Mouse (Mus musculus): ENCODE data around the gene Gper1. TPM values are rescaled to one million over a fixed set of nuclear protein-coding genes. Genes with fewer than 3 reads are reported as not detected.

Gene Gper1
- polyA plus RNA-seq (2015; fragmentation: Nextera tagmentation; extraction: Ambion mirVana) = 3.8 and 4.2 TPM in 2 replicates

- Histone ChIP-seq H3K27ac (replicated peaks) (0 out of 2 replicates have a peak within 1 kb of the TSS, but pooled peaks have one; percentile 2), H3K9ac (no peak within 1 kb of the TSS), H3K4me2 (replicated peaks) (peak within 1 kb of the TSS; percentile 32), H3K9me3 (replicated peaks) (no peaks in the 10 kb centered on the region), H3K4me3 (replicated peaks) (peak within 1 kb of the TSS; percentile 27), H3K27me3 (no peaks in the 10 kb centered on the region), H3K36me3 (no peaks in the 10 kb centered on the region), H3K4me1 (peaks cover 30% of the 10 kb centered on the region)
- 50% methylated on average over 21 of the region's 21 CpGs for WGBS
- no peak for ATAC-seq (ENCODE audit: insufficient number of reproducible peaks, low FRiP score, low TSS enrichment, low read depth)
Observed at GRCm38 (mm10) chr5:139423026-139423865, at the start of gene Gper1. Gper1 (plus strand) TSS chr5:139423151.

- H3K9ac ChIP-seq = no peak overlapping the region
- H3K36me3 ChIP-seq = no peaks in the 10 kb centered on the region
- no peak for ATAC-seq (ENCODE audit: insufficient number of reproducible peaks, low FRiP score, low TSS enrichment, low read depth)
- peaks cover 52% of the 10 kb centered on the region for H3K4me1 ChIP-seq
- 81% methylated on average over 6 of the region's 6 CpGs for WGBS
- no peak overlapping the region for H3K27ac ChIP-seq (replicated peaks)
- no peak overlapping the region for H3K4me3 ChIP-seq (replicated peaks)
- no peaks in the 10 kb centered on the region for H3K9me3 ChIP-seq (replicated peaks)
- H3K4me2 ChIP-seq (replicated peaks) = no peak overlapping the region
- H3K27me3 ChIP-seq = no peaks in the 10 kb centered on the region
Observed at GRCm38 (mm10) chr5:139373889-139374444, 49.0 kb upstream of the Gper1 start.

DNA sequence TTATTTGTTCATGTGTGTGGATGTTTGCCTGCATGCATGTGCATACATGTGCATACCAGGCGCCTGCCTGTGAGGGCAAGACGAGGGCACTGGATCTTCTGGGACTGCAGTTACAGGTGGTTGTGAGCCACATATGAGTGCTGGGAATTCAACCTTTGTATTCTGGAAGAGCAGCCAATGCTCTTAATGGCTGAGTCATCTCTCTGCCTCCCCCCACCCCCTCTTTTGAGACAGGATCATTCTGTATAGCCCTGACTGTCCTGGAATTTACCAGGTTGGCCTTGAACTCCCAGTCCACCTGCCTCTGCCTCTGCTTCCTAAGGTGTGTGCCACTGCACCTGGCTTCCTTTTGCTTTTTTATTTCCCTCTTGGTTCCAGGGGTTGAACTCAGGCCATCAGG is 48.1 kb upstream of the Gper1 start:
- WGBS = 49% methylated on average over 2 of the region's 2 CpGs
- Histone ChIP-seq H3K4me3 (replicated peaks) (no peak overlapping the region), H3K9me3 (replicated peaks) (no peaks in the 10 kb centered on the region), H3K4me2 (replicated peaks) (no peak overlapping the region), H3K4me1 (peaks cover 59% of the 10 kb centered on the region), H3K27me3 (no peaks in the 10 kb centered on the region), H3K9ac (no peak overlapping the region), H3K27ac (replicated peaks) (no peak overlapping the region), H3K36me3 (no peaks in the 10 kb centered on the region)
- no peak for ATAC-seq (ENCODE audit: insufficient number of reproducible peaks, low FRiP score, low TSS enrichment, low read depth)

DNA sequence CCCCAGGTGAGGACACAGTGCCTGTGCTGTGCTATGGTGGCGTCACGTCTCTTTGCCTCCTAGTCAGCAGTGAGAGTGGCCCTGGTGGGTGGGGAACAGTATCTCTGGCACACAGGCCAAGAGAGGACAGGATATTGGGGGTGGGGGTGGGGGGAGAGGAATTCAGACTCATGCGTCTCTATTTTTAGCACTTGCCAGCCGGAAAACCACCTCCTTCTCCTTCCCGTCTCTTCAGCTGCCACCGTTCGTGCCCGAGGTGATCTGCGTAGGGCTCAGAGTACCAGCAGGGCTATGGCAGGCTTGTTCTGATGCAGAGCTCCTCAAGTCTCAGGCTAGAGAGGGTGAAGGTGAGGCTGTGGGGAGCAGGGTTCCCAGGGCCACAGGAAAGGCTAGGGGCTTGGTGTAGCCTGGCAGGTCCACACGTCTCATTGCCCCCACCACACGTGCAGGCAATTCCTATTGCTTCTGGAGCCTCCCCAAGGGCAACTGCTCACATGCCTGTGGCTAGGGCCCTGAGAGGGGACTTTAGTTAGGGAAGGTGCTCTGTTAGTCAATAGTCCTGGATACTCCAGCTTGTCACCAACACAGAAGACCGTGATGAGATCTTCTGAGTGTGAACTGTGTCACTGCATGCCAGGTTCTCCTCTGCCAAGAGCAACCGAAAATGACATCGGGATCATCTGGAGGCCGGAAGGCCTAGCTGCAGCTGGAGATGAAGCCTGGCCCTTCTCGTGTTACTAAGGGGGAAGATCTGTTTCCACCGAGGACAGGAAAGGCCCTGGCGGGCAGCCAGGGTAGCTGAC is 45.3 kb upstream of the Gper1 start, which contains the start of gene Gpr146:
Gpr146 (plus strand) TSS at position 230 of the 803 bp plus-strand sequence.
- Histone ChIP-seq H3K9me3 (replicated peaks) (no peaks in the 10 kb centered on the region), H3K9ac (no peak within 1 kb of the TSS), H3K4me3 (replicated peaks) (no peak within 1 kb of the TSS), H3K36me3 (no peaks in the 10 kb centered on the region), H3K4me1 (peaks cover 64% of the 10 kb centered on the region), H3K4me2 (replicated peaks) (0 out of 2 replicates have a peak within 1 kb of the TSS, but pooled peaks have one; percentile 24), H3K27ac (replicated peaks) (peak within 1 kb of the TSS; percentile 81), H3K27me3 (no peaks in the 10 kb centered on the region)
- 42% methylated on average over 18 of the region's 18 CpGs for WGBS
- no peak for ATAC-seq (ENCODE audit: insufficient number of reproducible peaks, low FRiP score, low TSS enrichment, low read depth)

- Histone ChIP-seq H3K9me3 (replicated peaks) (no peaks in the 10 kb centered on the region), H3K4me1 (peaks cover 65% of the 10 kb centered on the region), H3K4me3 (replicated peaks) (no peak overlapping the region), H3K9ac (no peak overlapping the region), H3K27ac (replicated peaks) (peak overlapping the region; percentile 81), H3K27me3 (no peaks in the 10 kb centered on the region), H3K4me2 (replicated peaks) (0 out of 2 replicates have a peak overlapping the region, but pooled peaks have one; percentile 24), H3K36me3 (no peaks in the 10 kb centered on the region)
- 76% methylated on average over 7 of the region's 7 CpGs for WGBS
- no peak for ATAC-seq (ENCODE audit: insufficient number of reproducible peaks, low FRiP score, low TSS enrichment, low read depth)
Observed at GRCm38 (mm10) chr5:139378271-139378556, 44.7 kb upstream of the Gper1 start.

- no peak overlapping the region for H3K9ac ChIP-seq
- H3K9me3 ChIP-seq (replicated peaks) = no peaks in the 10 kb centered on the region
- H3K27me3 ChIP-seq = no peaks in the 10 kb centered on the region
- WGBS = 39% methylated on average over 21 of the region's 21 CpGs
- no peak overlapping the region for H3K4me3 ChIP-seq (replicated peaks)
- peak overlapping the region; percentile 81 for H3K27ac ChIP-seq (replicated peaks)
- H3K4me2 ChIP-seq (replicated peaks) = peak overlapping the region; percentile 12; the same call in 1 of the 2 replicates
- H3K36me3 ChIP-seq = no peaks in the 10 kb centered on the region
- H3K4me1 ChIP-seq = peaks cover 63% of the 10 kb centered on the region
- ATAC-seq (ENCODE audit: insufficient number of reproducible peaks, low FRiP score, low TSS enrichment, low read depth) = 0 out of 2 replicates have a peak, but pooled peaks have one; percentile 11
Observed at GRCm38 (mm10) chr5:139378986-139379629, 43.8 kb upstream of the Gper1 start.

DNA sequence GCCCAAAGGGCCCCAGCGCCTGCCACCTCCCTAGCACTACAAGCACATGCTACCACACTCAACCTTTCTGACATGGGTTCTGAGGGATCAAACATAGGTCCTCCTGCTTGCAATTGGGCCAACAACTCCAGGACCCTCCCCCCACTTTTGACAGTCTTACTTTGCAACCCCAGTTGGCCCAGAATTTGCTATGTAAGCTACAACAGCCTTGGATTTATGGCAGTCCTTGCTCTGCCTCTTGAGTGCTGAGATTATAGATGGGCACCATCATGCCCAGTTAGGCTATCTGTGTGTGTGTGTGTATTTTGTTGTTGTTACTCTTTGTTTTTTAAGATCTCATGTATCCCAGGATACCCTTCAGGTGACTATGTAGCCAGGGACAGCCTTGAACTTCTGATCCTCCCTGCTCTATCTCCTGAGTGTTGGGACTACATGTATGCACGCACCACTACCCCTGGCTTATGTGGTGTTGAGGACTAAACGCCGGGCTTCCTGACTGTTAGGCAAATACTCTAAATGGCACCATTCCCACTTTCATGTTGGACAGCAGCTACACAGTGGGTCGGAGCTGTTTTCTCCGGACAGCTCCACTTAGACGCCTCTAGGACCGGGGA is 43.1 kb upstream of the Gper1 start:
- WGBS = 23% methylated on average over 8 of the region's 8 CpGs
- no peak; the same call in 1 of the 2 replicates for ATAC-seq (ENCODE audit: insufficient number of reproducible peaks, low FRiP score, low TSS enrichment, low read depth)
- Histone ChIP-seq H3K9me3 (replicated peaks) (no peaks in the 10 kb centered on the region), H3K4me2 (replicated peaks) (peak overlapping the region; percentile 84), H3K27ac (replicated peaks) (peak overlapping the region; percentile 58), H3K27me3 (no peaks in the 10 kb centered on the region), H3K4me3 (replicated peaks) (peak overlapping the region; percentile 60), H3K9ac (peak overlapping the region; percentile 50; the same call in 1 of the 2 replicates), H3K4me1 (peaks cover 61% of the 10 kb centered on the region), H3K36me3 (no peaks in the 10 kb centered on the region)

DNA sequence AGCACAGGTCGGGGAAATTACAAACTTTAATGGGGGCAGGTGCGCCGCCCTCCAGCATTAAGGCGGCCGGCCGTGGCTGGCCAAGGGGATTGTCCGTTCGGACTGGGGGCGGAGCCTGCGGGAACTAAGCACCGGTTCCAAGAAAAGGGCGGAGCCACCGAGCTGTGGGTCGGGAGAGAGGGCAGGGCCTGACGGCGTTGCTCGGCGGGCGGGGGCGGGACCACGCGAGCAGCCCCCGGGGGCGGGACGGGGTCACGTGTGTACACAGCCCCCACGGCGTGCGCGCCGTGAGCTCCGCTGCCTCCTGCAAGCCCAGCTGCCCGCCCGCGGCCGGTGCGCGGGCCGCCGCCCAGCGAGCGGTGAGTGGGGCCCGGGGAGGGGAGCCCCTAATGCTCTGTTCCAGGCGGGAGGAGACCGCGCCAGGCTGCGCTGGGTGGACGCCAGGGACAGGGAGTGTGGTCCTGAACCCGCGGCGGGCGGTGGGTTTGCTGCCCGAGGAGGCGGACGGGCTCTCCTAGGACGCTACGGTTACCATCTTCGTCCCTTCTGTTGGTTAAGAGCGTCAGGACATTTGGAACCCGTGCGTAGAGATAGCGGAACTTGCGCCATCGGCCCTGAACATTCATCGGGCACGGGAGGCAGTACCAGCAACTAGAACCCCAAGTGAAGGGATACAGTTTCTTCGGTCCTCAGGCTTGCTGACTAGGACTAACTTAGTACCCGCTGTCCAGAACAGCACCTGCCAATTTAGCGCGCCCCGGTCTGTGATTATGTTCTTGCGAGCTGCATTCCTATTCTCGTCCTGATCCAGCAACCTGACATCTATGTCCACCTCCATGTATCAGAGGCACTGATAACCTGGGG is 42.3 kb upstream of the Gper1 start:
- ATAC-seq (ENCODE audit: insufficient number of reproducible peaks, low FRiP score, low TSS enrichment, low read depth) = peak; percentile 88
- peak overlapping the region; percentile 84 for H3K4me2 ChIP-seq (replicated peaks)
- peak overlapping the region; percentile 63 for H3K27ac ChIP-seq (replicated peaks)
- peak overlapping the region; percentile 50 for H3K9ac ChIP-seq
- H3K4me1 ChIP-seq = peaks cover 61% of the 10 kb centered on the region
- no peaks in the 10 kb centered on the region for H3K36me3 ChIP-seq
- WGBS = 1% methylated on average over 66 of the region's 73 CpGs
- H3K27me3 ChIP-seq = no peaks in the 10 kb centered on the region
- H3K4me3 ChIP-seq (replicated peaks) = peak overlapping the region; percentile 60
- no peaks in the 10 kb centered on the region for H3K9me3 ChIP-seq (replicated peaks)

GRCm38 (mm10) chr5:139381586-139382513 is 41.1 kb upstream of the Gper1 start:
- Histone ChIP-seq H3K4me1 (peaks cover 61% of the 10 kb centered on the region), H3K27me3 (no peaks in the 10 kb centered on the region), H3K27ac (replicated peaks) (0 out of 2 replicates have a peak overlapping the region, but pooled peaks have one; percentile 7), H3K9me3 (replicated peaks) (no peaks in the 10 kb centered on the region), H3K4me3 (replicated peaks) (no peak overlapping the region), H3K36me3 (no peaks in the 10 kb centered on the region), H3K4me2 (replicated peaks) (peak overlapping the region; percentile 6; the same call in 1 of the 2 replicates), H3K9ac (no peak overlapping the region)
- ATAC-seq (ENCODE audit: insufficient number of reproducible peaks, low FRiP score, low TSS enrichment, low read depth) = no peak
- WGBS = 77% methylated on average over 18 of the region's 18 CpGs
